Mouse (Mus musculus): Measurements from ENCODE around the gene 4930595D18Rik. TPM values are rescaled to one million over a fixed set of nuclear protein-coding genes. Genes with fewer than 3 reads are reported as not detected.

The 4930595D18Rik gene
- polyA plus RNA-seq (2014; fragmentation: Nextera tagmentation; extraction: Ambion mirVana): not detected in 2 replicates

- Histone ChIP-seq H3K27ac (ENCODE audit: low read depth, low read length) (no peak within 1 kb of the TSS), H3K4me1 (ENCODE audit: control insufficient read depth, insufficient read depth, low read length) (no peaks in the 10 kb centered on the region), H3K4me2 (replicated peaks; ENCODE audit: low read depth, low read length) (no peak within 1 kb of the TSS), H3K4me3 (ENCODE audit: low read length) (no peak within 1 kb of the TSS), H3K9me3 (ENCODE audit: control insufficient read depth, low read length) (no peaks in the 10 kb centered on the region), H3K36me3 (ENCODE audit: control insufficient read depth, insufficient read depth, low read length) (no peaks in the 10 kb centered on the region), H3K27me3 (ENCODE audit: control insufficient read depth, insufficient read depth, low read length) (no peaks in the 10 kb centered on the region), H3K9ac (ENCODE audit: low read depth, low read length) (no peak within 1 kb of the TSS)
- no peak for ATAC-seq (ENCODE audit: low FRiP score, low TSS enrichment)
- WGBS: 72% methylated on average over 5 of the region's 5 CpGs
Measured at GRCm38 (mm10) chr12:111184476-111184875, at the start of gene 4930595D18Rik. Gene 4930595D18Rik (minus strand): TSS chr12:111184491.

- H3K9me3 ChIP-seq (ENCODE audit: control insufficient read depth, low read length): no peaks in the 10 kb centered on the region
- no peak overlapping the region for H3K9ac ChIP-seq (ENCODE audit: low read depth, low read length)
- ATAC-seq (ENCODE audit: low FRiP score, low TSS enrichment): no peak
- H3K4me3 ChIP-seq (ENCODE audit: low read length): no peak overlapping the region
- H3K4me2 ChIP-seq (replicated peaks; ENCODE audit: low read depth, low read length): no peak overlapping the region
- WGBS: 86% methylated on average over 4 of the region's 4 CpGs
- no peaks in the 10 kb centered on the region for H3K27me3 ChIP-seq (ENCODE audit: control insufficient read depth, insufficient read depth, low read length)
- peaks cover 7% of the 10 kb centered on the region; the same call in 1 of the 2 replicates for H3K36me3 ChIP-seq (ENCODE audit: control insufficient read depth, insufficient read depth, low read length)
- H3K27ac ChIP-seq (ENCODE audit: low read depth, low read length): no peak overlapping the region
- H3K4me1 ChIP-seq (ENCODE audit: control insufficient read depth, insufficient read depth, low read length): peaks cover 15% of the 10 kb centered on the region
Measured at GRCm38 (mm10) chr12:111233798-111234197, 49.5 kb upstream of the 4930595D18Rik start.

- H3K27ac ChIP-seq (ENCODE audit: low read depth, low read length): no peak overlapping the region
- H3K4me3 ChIP-seq (ENCODE audit: low read length): no peak overlapping the region
- no peaks in the 10 kb centered on the region for H3K4me1 ChIP-seq (ENCODE audit: control insufficient read depth, insufficient read depth, low read length)
- H3K36me3 ChIP-seq (ENCODE audit: control insufficient read depth, insufficient read depth, low read length): no peaks in the 10 kb centered on the region
- H3K9ac ChIP-seq (ENCODE audit: low read depth, low read length): no peak overlapping the region
- WGBS: 91% methylated on average over 2 of the region's 2 CpGs
- no peaks in the 10 kb centered on the region for H3K9me3 ChIP-seq (ENCODE audit: control insufficient read depth, low read length)
- no peaks in the 10 kb centered on the region for H3K27me3 ChIP-seq (ENCODE audit: control insufficient read depth, insufficient read depth, low read length)
- ATAC-seq (ENCODE audit: low FRiP score, low TSS enrichment): no peak
- no peak overlapping the region for H3K4me2 ChIP-seq (replicated peaks; ENCODE audit: low read depth, low read length)
Measured at GRCm38 (mm10) chr12:111230793-111231192, 46.5 kb upstream of the 4930595D18Rik start.

- H3K27ac ChIP-seq (ENCODE audit: low read depth, low read length): no peak overlapping the region
- no peak overlapping the region for H3K4me3 ChIP-seq (ENCODE audit: low read length)
- H3K4me2 ChIP-seq (replicated peaks; ENCODE audit: low read depth, low read length): no peak overlapping the region
- H3K27me3 ChIP-seq (ENCODE audit: control insufficient read depth, insufficient read depth, low read length): no peaks in the 10 kb centered on the region
- 91% methylated on average over 5 of the region's 5 CpGs for WGBS
- H3K36me3 ChIP-seq (ENCODE audit: control insufficient read depth, insufficient read depth, low read length): no peaks in the 10 kb centered on the region
- no peaks in the 10 kb centered on the region for H3K9me3 ChIP-seq (ENCODE audit: control insufficient read depth, low read length)
- no peaks in the 10 kb centered on the region for H3K4me1 ChIP-seq (ENCODE audit: control insufficient read depth, insufficient read depth, low read length)
- no peak for ATAC-seq (ENCODE audit: low FRiP score, low TSS enrichment)
- no peak overlapping the region for H3K9ac ChIP-seq (ENCODE audit: low read depth, low read length)
Measured at GRCm38 (mm10) chr12:111228488-111228887, 44.2 kb upstream of the 4930595D18Rik start.

- 82% methylated on average over 4 of the region's 4 CpGs for WGBS
- Histone ChIP-seq H3K4me3 (ENCODE audit: low read length) (no peak overlapping the region), H3K4me2 (replicated peaks; ENCODE audit: low read depth, low read length) (no peak overlapping the region), H3K9me3 (ENCODE audit: control insufficient read depth, low read length) (no peaks in the 10 kb centered on the region), H3K27ac (ENCODE audit: low read depth, low read length) (no peak overlapping the region), H3K9ac (ENCODE audit: low read depth, low read length) (no peak overlapping the region), H3K36me3 (ENCODE audit: control insufficient read depth, insufficient read depth, low read length) (peaks cover 2% of the 10 kb centered on the region; the same call in 1 of the 2 replicates), H3K4me1 (ENCODE audit: control insufficient read depth, insufficient read depth, low read length) (no peaks in the 10 kb centered on the region), H3K27me3 (ENCODE audit: control insufficient read depth, insufficient read depth, low read length) (no peaks in the 10 kb centered on the region)
- no peak for ATAC-seq (ENCODE audit: low FRiP score, low TSS enrichment)
Measured at GRCm38 (mm10) chr12:111227410-111227809, 43.1 kb upstream of the 4930595D18Rik start.

- WGBS: 80% methylated on average over 10 of the region's 10 CpGs
Measured at GRCm38 (mm10) chr12:111225197-111225780, 41.0 kb upstream of the 4930595D18Rik start.

GRCm38 (mm10) chr12:111218867-111219266, 34.6 kb upstream of the 4930595D18Rik start:
- no peak for ATAC-seq (ENCODE audit: low FRiP score, low TSS enrichment)
- no peak overlapping the region for H3K9ac ChIP-seq (ENCODE audit: low read depth, low read length)
- peaks cover 14% of the 10 kb centered on the region for H3K36me3 ChIP-seq (ENCODE audit: control insufficient read depth, insufficient read depth, low read length)
- WGBS: 97% methylated on average over 6 of the region's 6 CpGs
- H3K4me1 ChIP-seq (ENCODE audit: control insufficient read depth, insufficient read depth, low read length): no peaks in the 10 kb centered on the region
- no peak overlapping the region for H3K4me3 ChIP-seq (ENCODE audit: low read length)
- H3K27ac ChIP-seq (ENCODE audit: low read depth, low read length): no peak overlapping the region
- no peaks in the 10 kb centered on the region for H3K27me3 ChIP-seq (ENCODE audit: control insufficient read depth, insufficient read depth, low read length)
- H3K4me2 ChIP-seq (replicated peaks; ENCODE audit: low read depth, low read length): no peak overlapping the region
- peaks cover 11% of the 10 kb centered on the region; the same call in 1 of the 2 replicates for H3K9me3 ChIP-seq (ENCODE audit: control insufficient read depth, low read length)

More at GRCm38 (mm10) chr12:111225197-111225780, 41.0 kb upstream of the 4930595D18Rik start:
- Histone ChIP-seq H3K27me3 (ENCODE audit: control insufficient read depth, insufficient read depth, low read length) (no peaks in the 10 kb centered on the region), H3K36me3 (ENCODE audit: control insufficient read depth, insufficient read depth, low read length) (peaks cover 14% of the 10 kb centered on the region), H3K27ac (ENCODE audit: low read depth, low read length) (no peak overlapping the region), H3K4me1 (ENCODE audit: control insufficient read depth, insufficient read depth, low read length) (no peaks in the 10 kb centered on the region), H3K9ac (ENCODE audit: low read depth, low read length) (no peak overlapping the region), H3K9me3 (ENCODE audit: control insufficient read depth, low read length) (peaks cover 11% of the 10 kb centered on the region; the same call in 1 of the 2 replicates), H3K4me3 (ENCODE audit: low read length) (no peak overlapping the region), H3K4me2 (replicated peaks; ENCODE audit: low read depth, low read length) (no peak overlapping the region)
- ATAC-seq (ENCODE audit: low FRiP score, low TSS enrichment): no peak

- H3K9ac ChIP-seq (ENCODE audit: low read depth, low read length): no peak overlapping the region
- no peaks in the 10 kb centered on the region for H3K9me3 ChIP-seq (ENCODE audit: control insufficient read depth, low read length)
- WGBS: 84% methylated on average over 5 of the region's 5 CpGs
- no peaks in the 10 kb centered on the region for H3K4me1 ChIP-seq (ENCODE audit: control insufficient read depth, insufficient read depth, low read length)
- no peak overlapping the region for H3K4me3 ChIP-seq (ENCODE audit: low read length)
- H3K27me3 ChIP-seq (ENCODE audit: control insufficient read depth, insufficient read depth, low read length): no peaks in the 10 kb centered on the region
- no peak overlapping the region for H3K27ac ChIP-seq (ENCODE audit: low read depth, low read length)
- ATAC-seq (ENCODE audit: low FRiP score, low TSS enrichment): no peak
- H3K4me2 ChIP-seq (replicated peaks; ENCODE audit: low read depth, low read length): no peak overlapping the region
- no peaks in the 10 kb centered on the region for H3K36me3 ChIP-seq (ENCODE audit: control insufficient read depth, insufficient read depth, low read length)
Measured at GRCm38 (mm10) chr12:111211729-111212128, 27.4 kb upstream of the 4930595D18Rik start.

- Histone ChIP-seq H3K36me3 (ENCODE audit: control insufficient read depth, insufficient read depth, low read length) (no peaks in the 10 kb centered on the region), H3K27me3 (ENCODE audit: control insufficient read depth, insufficient read depth, low read length) (no peaks in the 10 kb centered on the region), H3K4me1 (ENCODE audit: control insufficient read depth, insufficient read depth, low read length) (0 out of 2 replicates have a peak, but pooled peaks cover 3% of the 10 kb centered on the region), H3K4me2 (replicated peaks; ENCODE audit: low read depth, low read length) (no peak overlapping the region), H3K9ac (ENCODE audit: low read depth, low read length) (no peak overlapping the region), H3K4me3 (ENCODE audit: low read length) (no peak overlapping the region), H3K9me3 (ENCODE audit: control insufficient read depth, low read length) (no peaks in the 10 kb centered on the region), H3K27ac (ENCODE audit: low read depth, low read length) (no peak overlapping the region)
- 83% methylated on average over 3 of the region's 3 CpGs for WGBS
- ATAC-seq (ENCODE audit: low FRiP score, low TSS enrichment): no peak
Measured at GRCm38 (mm10) chr12:111207641-111208040, 23.4 kb upstream of the 4930595D18Rik start.
